In the genomic region with DNA sequence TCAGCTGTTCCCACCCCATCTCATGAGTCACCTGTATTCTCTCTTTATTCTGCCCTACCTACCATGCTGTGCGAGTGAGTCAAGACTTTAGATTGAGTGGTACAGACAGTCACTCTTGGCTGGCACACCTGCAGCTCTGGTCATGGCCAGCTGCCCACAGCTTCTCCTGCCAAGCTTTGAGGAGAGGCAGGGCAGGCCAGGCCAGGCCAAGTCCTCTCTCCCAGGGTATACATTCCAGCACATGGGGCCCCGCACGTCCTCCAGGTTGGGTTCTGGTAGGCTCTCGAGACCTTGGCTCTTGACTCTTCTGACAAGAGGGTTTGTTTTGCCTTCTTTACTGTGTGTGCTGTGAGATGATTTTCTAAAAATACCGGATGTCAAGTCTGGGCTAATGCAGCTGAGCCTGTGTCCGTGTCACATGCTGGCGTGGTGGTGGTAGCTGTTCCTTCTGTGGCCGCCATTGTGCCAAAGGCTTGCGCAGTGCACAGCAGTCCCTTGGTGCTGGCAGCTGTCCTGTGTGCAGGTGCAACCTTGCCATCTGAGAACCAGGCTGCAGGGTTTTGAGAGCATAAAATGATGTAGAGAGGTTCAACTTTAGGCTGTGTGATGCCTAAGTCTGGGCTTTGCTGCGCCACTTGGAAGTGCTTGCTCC, we compare ENCODE assay signal across 8 mouse cellular contexts. TPM values are rescaled to one million over a fixed set of nuclear protein-coding genes. Genes with fewer than 3 reads are reported as not detected.
DNase-seq lines count a peak whose midpoint lies in the region; ATAC-seq and TF ChIP-seq lines count a peak whose summit lies in the region.

No protein-coding gene starts in this region.

- WGBS in kidney, postnatal 0 days, result 71% methylated on average over 10 of the region's 10 CpGs
- WGBS in stomach, postnatal 0 days, result 80% methylated on average over 10 of the region's 10 CpGs
- 95% methylated on average over 10 of the region's 10 CpGs for WGBS in thymus, adult 2 months

- H3K27ac ChIP-seq in kidney, postnatal 0 days, result no peak overlapping the region
- no peak overlapping the region for H3K27ac ChIP-seq in stomach, postnatal 0 days (replicated peaks)
- no peak overlapping the region for H3K27ac ChIP-seq in thymus, adult 2 months (ENCODE audit: control insufficient read depth, insufficient read depth, low read length)

- peak; percentile 53 for DNase-seq in urinary bladder, postnatal 14 days (ENCODE audit: low spot score)
- no peak for DNase-seq in urinary bladder, postnatal 10 days (ENCODE audit: low spot score)
- peak; percentile 81 for DNase-seq in gastrocnemius, postnatal 25 days
- DNase-seq in kidney, postnatal 0 days (ENCODE audit: low spot score), result peak; percentile 12
- peak; percentile 33 for DNase-seq in stomach, postnatal 0 days (ENCODE audit: low spot score)
- DNase-seq in thymus, adult 2 months, result no peak
- no peak for DNase-seq in left cerebral cortex, adult 8-10 months (ENCODE audit: low spot score in 2 of 2)

- TF ChIP-seq CTCF in kidney, postnatal 0 days (IDR thresholded peaks at IDR 0.05; ENCODE audit: low read depth), result no peak
- TF ChIP-seq CTCF in stomach, postnatal 0 days (IDR thresholded peaks at IDR 0.05; ENCODE audit: low read depth), result no peak
- no peak for TF ChIP-seq CTCF in thymus, adult 2 months (IDR thresholded peaks at IDR 0.05; ENCODE audit: borderline replicate concordance, control insufficient read depth, extremely low read depth, insufficient read depth, low read length, poor library complexity)

- no peaks in the 10 kb centered on the region for H3K4me1 ChIP-seq in kidney, postnatal 0 days (replicated peaks; ENCODE audit: insufficient read depth, low read length)
- no peaks in the 10 kb centered on the region for H3K4me1 ChIP-seq in stomach, postnatal 0 days (replicated peaks; ENCODE audit: control insufficient read depth, insufficient read depth)
- H3K4me1 ChIP-seq in thymus, adult 2 months (replicated peaks; ENCODE audit: control insufficient read depth, insufficient read depth, low read length), result peaks cover 8% of the 10 kb centered on the region

- H3K9me3 ChIP-seq in kidney, postnatal 0 days (replicated peaks; ENCODE audit: low read length), result no peaks in the 10 kb centered on the region
- H3K9me3 ChIP-seq in stomach, postnatal 0 days (ENCODE audit: control insufficient read depth, low read length), result no peaks in the 10 kb centered on the region

- no peak overlapping the region for H3K9ac ChIP-seq in kidney, postnatal 0 days (ENCODE audit: low read depth, low read length)
- no peak overlapping the region for H3K9ac ChIP-seq in stomach, postnatal 0 days (ENCODE audit: low read length)

- H3K4me2 ChIP-seq in kidney, postnatal 0 days (ENCODE audit: low read length), result no peak overlapping the region
- no peak overlapping the region for H3K4me2 ChIP-seq in stomach, postnatal 0 days (replicated peaks; ENCODE audit: low read depth)

- 0 out of 2 replicates have a peak, but pooled peaks cover 3% of the 10 kb centered on the region for H3K36me3 ChIP-seq in kidney, postnatal 0 days (ENCODE audit: insufficient read depth, low read length)
- H3K36me3 ChIP-seq in stomach, postnatal 0 days (ENCODE audit: control insufficient read depth, insufficient read depth, low read length), result 0 out of 2 replicates have a peak, but pooled peaks cover 10% of the 10 kb centered on the region
- H3K36me3 ChIP-seq in thymus, adult 2 months (ENCODE audit: control insufficient read depth, insufficient read depth, low read length), result no peaks in the 10 kb centered on the region

- H3K4me3 ChIP-seq in kidney, postnatal 0 days (replicated peaks; ENCODE audit: low read depth, low read length), result no peak overlapping the region
- H3K4me3 ChIP-seq in stomach, postnatal 0 days (ENCODE audit: low read depth, low read length), result no peak overlapping the region
- H3K4me3 ChIP-seq in thymus, adult 2 months (ENCODE audit: control insufficient read depth, insufficient read depth, low read length), result no peak overlapping the region

- TF ChIP-seq POLR2A in thymus, adult 2 months (IDR thresholded peaks at IDR 0.05; ENCODE audit: control insufficient read depth, extremely low read depth, insufficient read depth, low read length, poor library complexity), result no peak

- peak; percentile 72; the same call in 1 of the 2 replicates for ATAC-seq in kidney, postnatal 0 days (replicated peaks; ENCODE audit: low FRiP score, low read depth)
- ATAC-seq in stomach, postnatal 0 days (ENCODE audit: low FRiP score, low TSS enrichment), result peak; percentile 56
- no peak for ATAC-seq in frontal cortex, adult (ENCODE audit: low TSS enrichment)

- no peak for TF ChIP-seq EP300 in stomach, postnatal 0 days (optimal IDR thresholded peaks at IDR 0.05)

- no peaks in the 10 kb centered on the region for H3K27me3 ChIP-seq in kidney, postnatal 0 days (ENCODE audit: insufficient read depth, low read length)
- no peaks in the 10 kb centered on the region for H3K27me3 ChIP-seq in stomach, postnatal 0 days (ENCODE audit: control insufficient read depth, insufficient read depth, low read length)
- no peaks in the 10 kb centered on the region for H3K27me3 ChIP-seq in thymus, adult 2 months (ENCODE audit: control insufficient read depth, insufficient read depth, low read length)

RNA-seq across cellular contexts. Expression of gene Nt5dc3, which starts 47.2 kb away (rescaled TPM):
- total RNA-seq in gastrocnemius, postnatal 25 days (2021), result 10 to 100 TPM; 30.0 to 38.2 TPM
- 0.99 and 1.2 TPM in 2 replicates for polyA plus RNA-seq in kidney, postnatal 0 days (2015; fragmentation: Nextera tagmentation; extraction: Ambion mirVana)
- polyA plus RNA-seq in stomach, postnatal 0 days (2015; fragmentation: Nextera tagmentation; extraction: Ambion mirVana), result 1.2 TPM in 2 replicates
- 6.7 and 7.5 TPM in 2 replicates for polyA plus RNA-seq in thymus, adult 2 months (2012; rRNA removed)
- total RNA-seq in left cerebral cortex, adult 8-10 months (2022), result 10 to 100 TPM; 62.2 to 70.5 (median 66.3) TPM

Comparison
In these comparisons a context has a peak if more than half of its experiments do, and no peak if none do; other contexts are left out.
1. DNase-seq: peak in urinary bladder, postnatal 14 days (single experiment), gastrocnemius, postnatal 25 days (single experiment), kidney, postnatal 0 days (single experiment) and stomach, postnatal 0 days (single experiment); none in urinary bladder, postnatal 10 days (single experiment), thymus, adult 2 months (single experiment) and left cerebral cortex, adult 8-10 months (0 of 2).